Mouse (Mus musculus) urinary bladder, postnatal 36 days (tissue): ENCODE data around the gene Wdr95.

Experiments
- DNase-seq, 2 experiments: peaks; one replicate each; pipeline ENCODE4 v3.0.0; 2022; ENCODE audit warnings: low spot score in 2 of 2, mixed read lengths in 1 of 2

The Wdr95 gene

GRCm38 (mm10) chr5:149577449-149577848, 49.0 kb downstream of the Wdr95 start:
- no peak for DNase-seq

DNA sequence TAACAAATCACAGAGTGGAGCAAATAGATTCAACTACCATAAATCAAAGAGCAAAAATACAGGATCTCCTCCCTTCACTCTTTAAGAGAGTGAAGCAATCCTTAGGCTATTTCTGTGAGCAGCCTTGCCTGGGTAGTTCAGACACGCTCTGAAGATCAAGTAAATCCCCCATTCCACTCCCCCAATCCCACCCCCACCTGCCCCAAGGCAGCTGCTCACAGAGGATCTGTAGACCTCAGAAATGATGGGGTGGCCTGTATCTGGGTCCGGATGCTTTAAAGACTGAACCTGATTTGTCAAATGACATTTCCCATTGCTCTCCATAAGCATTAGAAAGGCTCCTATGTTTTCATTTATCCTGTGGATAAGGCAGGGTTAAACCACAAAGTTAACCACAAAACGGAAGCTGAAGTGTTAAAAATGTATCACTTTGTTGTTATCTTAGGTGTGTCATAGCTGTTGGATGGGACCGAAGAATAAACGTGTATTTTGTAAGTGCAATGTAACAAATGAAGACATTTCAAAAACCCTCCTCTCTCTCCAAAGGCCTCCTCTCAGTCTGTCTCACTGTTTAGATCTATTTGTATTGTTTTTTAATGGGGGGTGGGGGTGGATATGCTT, 54.3 kb downstream of the Wdr95 start:
- no peak for DNase-seq

- no peak for DNase-seq
Measured at GRCm38 (mm10) chr5:149583507-149583906, 55.0 kb downstream of the Wdr95 start.

GRCm38 (mm10) chr5:149584154-149584655, 55.7 kb downstream of the Wdr95 start:
- DNase-seq, result no peak

DNA sequence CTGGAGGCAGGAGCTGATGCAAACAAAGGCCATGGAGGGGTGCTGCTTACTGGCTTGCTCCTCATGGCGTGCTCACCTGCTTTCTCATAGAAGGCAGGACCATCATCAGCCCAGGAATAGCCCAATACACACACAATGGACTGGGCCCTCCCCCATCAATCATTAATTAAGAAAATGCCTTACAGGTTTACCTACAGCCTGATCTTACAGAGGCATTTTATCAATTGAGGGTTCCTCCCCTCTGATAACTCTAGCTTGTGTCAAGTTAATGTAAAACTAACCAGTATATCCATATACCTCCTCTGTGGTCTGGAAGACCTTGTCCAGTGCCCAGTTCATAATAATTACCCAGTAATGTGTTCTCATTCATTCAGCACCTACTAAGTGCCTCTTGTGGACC, 56.8 kb downstream of the Wdr95 start:
- DNase-seq, result no peak

GRCm38 (mm10) chr5:149585910-149586309, 57.4 kb downstream of the Wdr95 start:
- DNase-seq, result no peak

- no peak for DNase-seq
Measured at GRCm38 (mm10) chr5:149587327-149587895, 58.9 kb downstream of the Wdr95 start.

DNA sequence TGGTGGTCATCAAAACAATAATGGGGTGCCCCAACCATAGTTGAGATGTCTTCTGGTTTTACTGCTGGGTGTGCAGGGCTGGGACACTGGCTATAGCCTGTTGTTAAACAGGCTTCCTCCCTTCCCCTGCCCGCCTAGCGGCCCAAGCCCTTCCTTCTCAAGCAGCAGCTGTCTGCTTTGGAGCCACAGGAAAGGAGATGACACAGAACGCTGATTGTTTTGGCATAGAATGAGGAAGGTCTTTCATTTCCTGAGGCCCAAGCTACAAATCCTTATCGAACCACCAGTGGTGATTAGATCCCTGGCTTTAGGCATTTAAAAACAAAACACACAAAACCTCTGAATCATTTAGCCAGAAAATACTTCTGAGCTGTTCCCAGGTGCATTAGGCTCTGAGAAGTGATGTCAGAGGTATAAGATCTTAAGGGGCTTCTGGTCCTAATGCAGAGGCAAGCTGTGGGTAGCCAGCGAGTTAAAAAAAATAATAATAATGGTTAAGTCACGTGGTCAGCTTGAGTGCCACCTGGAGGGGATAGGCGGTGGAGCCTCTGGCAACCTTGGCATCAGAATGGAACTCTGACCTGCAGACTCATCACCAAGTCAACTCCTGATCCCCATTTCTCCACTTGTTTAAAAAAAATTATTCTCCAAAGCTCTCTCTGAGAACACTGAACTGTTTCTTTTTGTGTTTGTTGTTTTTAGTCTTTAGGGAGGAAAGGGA, 60.5 kb downstream of the Wdr95 start:
- DNase-seq, result no peak

GRCm38 (mm10) chr5:149589932-149590331, 61.5 kb downstream of the Wdr95 start:
- DNase-seq, result no peak

GRCm38 (mm10) chr5:149594215-149594614, 65.7 kb downstream of the Wdr95 start:
- no peak for DNase-seq

- DNase-seq, result no peak
Measured at GRCm38 (mm10) chr5:149597351-149597750, 68.9 kb downstream of the Wdr95 start.

DNA sequence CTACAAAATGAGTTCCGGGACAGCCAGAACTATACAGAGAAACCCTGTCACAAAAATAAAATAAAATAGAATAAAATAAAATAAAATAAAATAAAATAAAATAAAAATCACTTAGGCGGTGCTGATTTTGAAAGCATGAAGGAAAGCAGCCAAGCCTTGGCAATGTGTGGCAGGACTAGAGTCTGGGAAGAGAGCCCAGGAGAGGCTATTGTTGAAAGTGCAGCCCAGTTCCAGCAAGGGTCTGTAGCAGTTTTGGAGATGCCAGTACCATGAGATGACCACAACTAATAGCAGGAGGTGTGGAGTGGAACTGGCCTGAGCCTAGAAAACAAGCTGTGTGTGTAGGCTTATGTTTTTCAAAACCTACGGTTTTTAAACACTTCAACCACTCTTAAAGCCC, 73.5 kb downstream of the Wdr95 start:
- DNase-seq, result no peak

GRCm38 (mm10) chr5:149603241-149603640, 74.8 kb downstream of the Wdr95 start:
- no peak for DNase-seq

DNA sequence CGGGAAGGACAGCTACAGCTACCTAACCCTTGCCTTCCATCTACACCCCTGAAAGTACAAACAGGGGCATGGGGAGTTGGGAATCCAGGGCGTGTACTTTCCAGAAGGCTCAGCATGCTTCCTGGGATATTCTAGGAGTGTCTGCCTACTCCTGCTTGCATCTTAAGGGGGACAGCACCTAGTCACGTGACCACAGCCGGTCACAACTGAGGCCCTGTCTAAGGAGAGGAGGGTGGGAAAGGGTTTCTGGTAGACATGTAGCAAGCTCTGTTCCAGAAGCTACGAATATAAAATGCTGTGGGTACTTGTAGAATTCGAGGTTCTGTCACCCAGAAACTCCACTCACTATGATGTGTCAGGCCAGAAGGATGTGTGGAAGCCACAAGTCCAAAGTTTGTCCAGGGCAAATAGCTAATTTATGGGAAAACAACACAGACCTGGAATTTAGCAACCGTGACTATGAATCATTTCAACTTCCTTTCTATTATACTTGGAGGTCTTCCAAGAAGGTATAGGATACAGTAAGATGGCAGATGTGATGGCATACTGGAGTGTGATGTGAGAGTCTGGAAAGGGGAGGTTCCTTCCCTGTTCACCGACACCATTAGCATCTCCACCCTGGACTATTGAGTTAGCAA, 78.7 kb downstream of the Wdr95 start:
- no peak for DNase-seq

DNA sequence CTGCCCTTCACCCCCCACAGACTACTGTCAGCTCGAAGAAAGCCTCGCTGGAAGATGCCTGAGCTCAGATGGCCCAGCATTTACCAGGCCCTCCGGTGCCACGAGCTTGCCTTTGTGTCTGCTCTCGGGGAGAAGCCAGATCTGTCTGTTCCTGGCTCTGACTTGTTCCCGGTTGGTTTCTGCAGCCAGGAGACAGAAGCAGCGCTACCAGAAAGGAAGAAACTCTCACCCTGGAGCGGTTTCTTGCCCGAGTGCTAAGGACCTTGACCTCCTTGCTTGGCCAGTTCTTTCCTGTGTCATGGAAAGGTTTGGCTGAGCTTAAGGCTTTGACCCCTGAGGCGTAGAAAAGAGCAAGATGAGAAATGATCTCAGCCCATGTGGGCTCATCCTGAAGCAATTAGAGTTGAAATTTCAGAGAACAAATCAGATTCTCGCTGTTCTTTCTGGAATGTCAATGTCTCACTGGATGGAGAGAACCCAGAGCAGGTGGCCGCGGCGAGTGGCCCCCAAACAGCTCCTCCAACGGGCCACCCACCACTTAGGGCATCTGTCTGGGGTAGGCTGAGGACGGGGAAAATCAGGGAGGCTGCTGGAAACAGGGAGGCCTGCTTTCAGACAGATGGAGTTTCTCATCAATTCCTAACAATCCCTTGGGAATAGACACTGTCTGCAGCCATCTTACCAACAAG, 83.1 kb downstream of the Wdr95 start:
- no peak for DNase-seq

- DNase-seq, result no peak
Measured at GRCm38 (mm10) chr5:149612165-149612518, 83.7 kb downstream of the Wdr95 start.

- no peak for DNase-seq
Measured at GRCm38 (mm10) chr5:149612740-149613139, 84.3 kb downstream of the Wdr95 start.

DNA sequence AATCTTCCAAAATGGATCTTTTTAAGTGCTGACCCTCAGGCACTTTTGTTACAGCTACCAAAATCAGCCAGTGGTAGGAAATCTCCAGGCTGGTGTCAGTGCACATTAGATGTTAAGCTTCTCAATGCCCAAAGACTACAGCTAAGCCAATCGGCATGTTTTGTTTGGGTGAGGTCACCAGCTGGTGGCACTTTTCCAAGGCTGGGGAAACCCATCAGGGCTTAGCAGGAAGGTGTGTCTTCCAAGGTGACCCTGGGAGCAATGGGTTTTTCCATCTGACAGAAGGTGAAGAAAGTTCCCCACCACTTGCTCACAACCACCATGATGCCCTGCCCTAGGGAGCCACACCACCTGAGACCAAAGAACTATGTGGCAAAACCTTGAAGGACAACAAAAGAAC, 87.7 kb downstream of the Wdr95 start:
- no peak for DNase-seq

- DNase-seq, result no peak
Measured at GRCm38 (mm10) chr5:149616817-149617216, 88.3 kb downstream of the Wdr95 start.

- no peak for DNase-seq
Measured at GRCm38 (mm10) chr5:149617776-149618425, 89.4 kb downstream of the Wdr95 start.

- no peak for DNase-seq
Measured at GRCm38 (mm10) chr5:149622152-149622551, 93.7 kb downstream of the Wdr95 start.

DNA sequence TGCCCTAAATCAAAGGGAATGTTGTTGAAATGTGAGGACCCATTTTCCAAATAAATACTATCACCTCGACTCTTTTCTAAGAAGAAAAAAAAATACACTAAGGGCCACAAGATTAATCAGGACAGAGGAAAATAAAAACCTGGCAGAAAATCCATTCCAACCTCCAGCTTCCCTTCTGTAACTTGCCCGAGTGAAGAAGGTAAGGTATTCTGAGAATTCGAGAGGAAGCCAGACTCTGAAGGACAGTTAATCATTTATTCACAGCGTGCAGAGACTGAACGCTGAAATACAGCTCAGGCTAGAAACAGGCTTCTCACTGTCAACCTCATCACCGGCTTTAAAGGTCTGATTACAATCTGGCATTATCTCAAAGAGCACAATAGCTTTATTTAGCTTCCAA, 94.2 kb downstream of the Wdr95 start:
- no peak for DNase-seq
